Mouse (Mus musculus): ENCODE measurements around the gene Wbp2.

DNA sequence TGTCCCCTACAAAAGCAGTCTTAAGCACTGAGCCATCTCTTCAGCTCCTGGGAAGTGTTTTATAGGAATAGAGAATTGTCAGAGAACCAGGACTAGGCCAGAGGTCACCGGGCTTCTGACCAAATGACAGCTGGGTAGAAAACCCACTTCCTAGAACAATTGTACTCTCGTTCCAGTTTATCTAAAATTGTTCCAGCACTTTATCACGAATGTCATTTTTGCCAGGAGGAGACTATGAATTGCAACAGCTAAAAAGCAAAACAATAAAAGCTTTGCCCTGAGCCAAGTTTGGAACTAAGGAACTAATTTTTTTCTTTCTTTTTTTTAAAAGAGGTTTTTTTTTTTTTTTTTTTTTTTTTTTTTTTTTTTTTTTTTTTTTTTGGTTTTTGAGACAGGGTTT lies 8.8 kb upstream of the Wbp2 start:
- TF ChIP-seq CTCF (IDR thresholded peaks at IDR 0.05; ENCODE audit: low read depth, low read length) = no peak
- TF ChIP-seq GATA1 (IDR thresholded peaks at IDR 0.05; ENCODE audit: borderline replicate concordance, low read length) = no peak

Data from G1E (cell line).